Mouse (Mus musculus): Measurements from ENCODE around the gene Cxcl12.

The Cxcl12 gene

DNA sequence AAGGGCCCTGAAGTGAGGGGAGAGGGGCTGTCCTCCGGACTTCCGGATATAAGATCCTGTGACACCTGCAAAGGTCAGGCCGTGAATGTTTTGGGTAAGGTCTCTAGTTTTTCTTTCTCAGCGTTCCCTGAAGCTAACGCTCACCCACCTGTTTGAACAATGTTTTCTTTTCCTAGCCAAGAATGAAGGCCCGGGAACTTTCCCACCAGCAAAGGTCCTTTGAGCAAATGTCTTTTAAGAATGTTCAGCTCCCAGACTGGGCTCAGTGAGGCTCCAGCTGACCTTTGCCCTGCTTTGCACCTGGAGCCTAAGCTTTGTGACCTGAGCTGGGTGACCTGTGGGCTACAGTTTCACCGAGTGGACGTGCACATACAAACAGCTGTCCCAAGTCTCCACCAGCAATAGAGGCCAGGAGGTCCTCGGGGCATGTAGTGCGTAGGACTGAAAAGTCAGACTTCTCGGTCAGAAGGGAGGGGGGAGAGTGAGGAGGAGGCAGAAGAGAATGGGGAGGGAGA is 52.6 kb downstream of the Cxcl12 start:
- DNase-seq = no peak
